Mouse (Mus musculus) testis, adult 2 months (tissue): ENCODE results near the gene Heatr5b. TPM values are rescaled to one million over a fixed set of nuclear protein-coding genes. Genes with fewer than 3 reads are reported as not detected.
"Not testable (repeated sequence)": the region's sequence is repeated elsewhere in the genome, so short reads cannot be mapped to it uniquely, and the experiment has no call there.

Experiments
- H3K27ac ChIP-seq: fragments of 200-500 bp; 2 replicates; pipeline ENCODE4 v1.5.1; 2012; ENCODE audit warnings: low read depth, low read length; ENCODE audit not compliant: control insufficient read depth, insufficient read depth
- H3K27me3 ChIP-seq: fragments of 200-500 bp; 2 replicates; pipeline ENCODE4 v1.6.1; 2012; ENCODE audit warnings: mild to moderate bottlenecking, low read length, moderate library complexity; ENCODE audit not compliant: control insufficient read depth, insufficient read depth
- H3K36me3 ChIP-seq: fragments of 200-500 bp; 2 replicates; pipeline ENCODE4 v1.6.1; 2012; ENCODE audit warnings: mild to moderate bottlenecking, low read length; ENCODE audit not compliant: control insufficient read depth, insufficient read depth
- H3K4me1 ChIP-seq: fragments of 200-500 bp; 2 replicates; pipeline ENCODE4 v1.6.1; 2012; ENCODE audit warnings: low read length; ENCODE audit not compliant: control insufficient read depth, insufficient read depth
- H3K4me3 ChIP-seq: fragments of 200-500 bp; 2 replicates; pipeline ENCODE4 v1.5.1; 2012; ENCODE audit warnings: low read depth, mild to moderate bottlenecking, low read length, moderate library complexity, mixed read lengths; ENCODE audit not compliant: control insufficient read depth
- CTCF ChIP-seq: fragments of 200-500 bp; IDR thresholded peaks from 2 replicates; pipeline ENCODE4 v1.5.1; 2012; ENCODE audit warnings: low read depth, mild to moderate bottlenecking, inconsistent platforms, low read length, moderate library complexity; ENCODE audit not compliant: control insufficient read depth, insufficient read depth, insufficient replicate concordance
- POLR2A ChIP-seq: fragments of 200-500 bp; IDR thresholded peaks from 2 replicates; pipeline ENCODE4 v1.6.1; 2012; ENCODE audit warnings: low read depth, mild to moderate bottlenecking, inconsistent platforms, low read length, moderate library complexity; ENCODE audit not compliant: control insufficient read depth
- polyA plus RNA-seq: library from polyadenylated mRNA; depleted of rRNA; stranded (reverse); fragments of >200 nt; gene quantifications from 2 replicates; pipeline ENCODE4 v1.2.3, GENCODE M21; 2012

Heatr5b gene
- polyA plus RNA-seq, 1 experiment = 14.8 TPM

DNA sequence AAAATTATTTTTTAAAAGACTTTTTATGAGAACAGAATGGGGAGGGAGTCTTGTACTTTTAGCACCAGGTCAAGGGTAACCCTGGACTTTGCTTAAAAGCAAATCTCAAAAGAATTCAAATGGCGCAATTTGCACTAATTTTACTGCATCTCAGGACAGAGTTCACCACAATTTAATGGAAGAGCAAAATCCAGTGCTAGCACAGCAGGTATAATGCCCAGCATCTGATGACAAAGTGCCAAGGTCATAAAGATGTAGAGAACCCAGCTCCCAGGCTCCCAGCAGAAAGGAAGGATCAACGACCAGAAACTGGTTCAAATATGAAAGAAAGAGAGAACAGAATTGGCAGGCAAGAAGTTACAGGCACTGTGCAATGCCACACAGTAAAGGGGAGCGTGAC, 43.0 kb downstream of the Heatr5b start:
- no peaks in the 10 kb centered on the region; the same call in none of the 2 replicates for H3K36me3 ChIP-seq
- no peak overlapping the region for H3K4me3 ChIP-seq
- H3K27me3 ChIP-seq = no peaks in the 10 kb centered on the region
- H3K27ac ChIP-seq = peak overlapping the region; percentile 82
- no peaks in the 10 kb centered on the region for H3K4me1 ChIP-seq
- TF ChIP-seq CTCF = no peak
- no peak for TF ChIP-seq POLR2A

DNA sequence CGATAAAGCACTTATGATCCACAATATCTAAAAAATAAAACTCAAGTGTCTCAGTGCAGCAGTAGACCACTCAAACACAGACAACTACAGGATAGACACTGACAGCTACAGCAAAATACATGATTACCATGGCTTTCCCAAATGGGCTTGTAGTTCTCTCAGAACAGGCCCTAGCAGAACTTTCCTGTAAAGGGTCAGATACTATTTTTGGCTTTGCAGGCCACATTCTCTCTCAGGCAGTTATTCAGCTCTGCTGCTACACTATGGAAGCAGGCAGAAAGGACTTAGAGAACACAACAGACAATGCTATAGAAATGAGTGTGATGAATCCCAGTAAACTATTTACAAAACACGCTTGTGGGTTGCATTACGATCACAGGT, 43.5 kb downstream of the Heatr5b start:
- Histone ChIP-seq H3K27me3 (no peaks in the 10 kb centered on the region), H3K27ac (peak overlapping the region; percentile 23; the same call in 1 of the 2 replicates), H3K36me3 (no peaks in the 10 kb centered on the region; the same call in none of the 2 replicates), H3K4me3 (no peak overlapping the region), H3K4me1 (no peaks in the 10 kb centered on the region)
- TF ChIP-seq CTCF (no peak), POLR2A (no peak)

DNA sequence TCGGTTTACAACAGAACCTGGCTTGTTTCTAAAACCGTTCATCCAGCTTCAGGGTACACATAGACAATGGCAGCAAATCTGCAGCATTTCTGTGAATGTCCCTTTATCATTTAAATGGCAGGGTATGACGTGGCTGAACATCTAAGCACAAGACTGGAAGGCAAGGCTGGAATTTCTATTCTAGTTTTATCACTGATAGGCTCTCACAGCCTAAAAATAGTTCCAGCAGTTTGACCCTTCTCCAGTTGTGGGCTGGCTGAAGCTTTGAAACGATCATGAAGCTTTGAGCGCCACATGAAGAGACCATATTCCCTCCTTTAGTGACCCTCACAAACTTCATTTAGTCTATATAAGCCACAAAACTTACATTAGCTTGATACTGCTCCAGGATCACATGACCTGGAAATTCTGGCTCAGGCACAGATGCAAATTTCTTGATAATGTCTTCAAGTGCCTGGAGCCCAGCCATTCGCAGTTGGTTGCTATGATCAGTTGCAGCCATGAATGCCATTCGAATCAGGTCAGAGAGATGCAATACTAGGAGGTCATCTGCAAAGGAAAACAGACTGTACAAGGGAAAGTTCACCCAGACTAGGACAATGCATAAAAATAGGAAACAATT, 44.0 kb downstream of the Heatr5b start:
- Histone ChIP-seq H3K27me3 (no peaks in the 10 kb centered on the region), H3K36me3 (no peaks in the 10 kb centered on the region; the same call in none of the 2 replicates), H3K27ac (peak overlapping the region; percentile 49; the same call in 1 of the 2 replicates), H3K4me1 (no peaks in the 10 kb centered on the region), H3K4me3 (no peak overlapping the region)
- TF ChIP-seq POLR2A (no peak), CTCF (no peak)

DNA sequence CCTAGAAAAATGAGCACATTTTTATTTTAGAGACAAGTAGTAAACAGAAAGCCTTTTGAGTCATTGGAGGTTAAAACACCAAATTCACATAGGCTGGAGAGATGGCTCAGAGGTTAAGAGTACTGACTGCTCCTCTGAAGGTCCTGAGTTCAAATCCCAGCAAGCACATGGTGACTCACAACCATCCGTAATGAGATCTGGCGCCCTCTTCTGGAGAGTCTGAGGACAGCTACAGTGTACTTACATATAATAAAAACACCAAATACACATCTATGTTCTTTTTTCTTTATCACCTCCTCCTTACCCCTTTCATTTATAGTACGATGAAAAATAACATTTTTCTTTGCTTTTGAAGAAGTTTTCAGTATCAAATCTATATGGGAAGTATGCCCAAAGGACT, 46.9 kb downstream of the Heatr5b start:
- H3K27me3 ChIP-seq, H3K36me3 ChIP-seq, H3K27ac ChIP-seq, H3K4me3 ChIP-seq, H3K4me1 ChIP-seq: not testable (repeated sequence)

DNA sequence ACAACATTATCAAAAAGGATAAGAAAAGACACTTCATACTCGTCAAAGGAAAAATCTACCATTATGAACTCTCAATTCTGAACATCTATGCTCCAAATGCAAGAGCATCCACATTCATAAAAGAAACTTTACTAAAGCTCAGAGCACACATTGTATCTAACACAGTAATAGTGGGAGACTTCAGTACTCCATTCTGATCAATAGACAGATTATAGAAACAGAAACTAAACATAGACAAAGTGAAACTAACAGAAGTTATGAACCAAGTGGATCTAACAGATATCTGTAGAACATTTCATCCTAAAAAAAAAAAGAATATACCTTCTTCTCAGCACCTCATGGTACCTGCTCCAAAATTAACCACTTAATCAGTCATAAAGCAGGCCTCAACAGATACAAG, 56.4 kb downstream of the Heatr5b start:
- no peak overlapping the region for H3K27ac ChIP-seq
- TF ChIP-seq POLR2A (no peak), CTCF (no peak)
- no peak overlapping the region for H3K4me3 ChIP-seq
- no peaks in the 10 kb centered on the region for H3K4me1 ChIP-seq
- no peaks in the 10 kb centered on the region for H3K27me3 ChIP-seq
- H3K36me3 ChIP-seq = no peaks in the 10 kb centered on the region

DNA sequence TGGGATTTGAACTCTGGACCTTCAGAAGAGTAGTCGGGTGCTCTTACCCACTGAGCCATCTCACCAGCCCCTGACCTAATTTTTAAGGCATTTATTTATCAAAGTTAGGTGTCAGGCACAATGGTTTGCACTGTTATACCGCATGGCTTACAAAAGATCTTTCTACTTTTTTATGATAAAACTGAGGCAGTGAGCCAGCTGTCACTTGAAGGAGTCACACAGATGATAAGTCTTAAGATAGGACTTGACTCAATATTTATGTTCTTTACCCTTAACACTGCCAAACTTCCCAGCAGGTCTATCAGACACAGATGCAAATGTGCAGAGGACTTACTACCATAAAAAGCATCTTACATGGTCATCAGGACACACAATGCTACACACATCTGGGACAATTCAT, 62.8 kb downstream of the Heatr5b start:
- Histone ChIP-seq H3K4me3 (no peak overlapping the region), H3K27ac (no peak overlapping the region), H3K4me1 (no peaks in the 10 kb centered on the region), H3K36me3 (no peaks in the 10 kb centered on the region), H3K27me3 (no peaks in the 10 kb centered on the region)
- no peak for TF ChIP-seq POLR2A
- no peak for TF ChIP-seq CTCF

DNA sequence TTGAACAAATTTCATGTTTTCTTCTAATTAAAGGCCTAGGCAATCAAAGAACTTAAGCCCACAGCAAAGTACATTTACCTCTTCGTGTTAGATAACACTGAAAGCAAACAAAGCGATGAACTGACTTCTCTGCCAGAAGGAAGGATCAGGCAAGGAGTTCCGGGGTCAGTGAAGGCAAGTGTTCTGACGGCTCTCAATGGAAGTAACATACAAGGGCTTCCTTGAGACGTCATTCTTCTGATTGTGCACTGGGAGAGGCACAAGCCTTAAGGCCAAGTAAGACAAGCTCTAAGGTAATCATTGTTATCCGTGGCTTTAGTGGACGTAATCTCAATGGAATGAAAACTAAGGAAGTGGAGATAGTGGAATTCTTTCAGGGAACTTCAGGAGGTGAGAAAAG, 64.2 kb downstream of the Heatr5b start:
- no peaks in the 10 kb centered on the region for H3K36me3 ChIP-seq
- H3K27me3 ChIP-seq = no peaks in the 10 kb centered on the region
- no peak overlapping the region for H3K4me3 ChIP-seq
- no peak overlapping the region for H3K27ac ChIP-seq
- no peaks in the 10 kb centered on the region for H3K4me1 ChIP-seq
- TF ChIP-seq CTCF = no peak
- no peak for TF ChIP-seq POLR2A

DNA sequence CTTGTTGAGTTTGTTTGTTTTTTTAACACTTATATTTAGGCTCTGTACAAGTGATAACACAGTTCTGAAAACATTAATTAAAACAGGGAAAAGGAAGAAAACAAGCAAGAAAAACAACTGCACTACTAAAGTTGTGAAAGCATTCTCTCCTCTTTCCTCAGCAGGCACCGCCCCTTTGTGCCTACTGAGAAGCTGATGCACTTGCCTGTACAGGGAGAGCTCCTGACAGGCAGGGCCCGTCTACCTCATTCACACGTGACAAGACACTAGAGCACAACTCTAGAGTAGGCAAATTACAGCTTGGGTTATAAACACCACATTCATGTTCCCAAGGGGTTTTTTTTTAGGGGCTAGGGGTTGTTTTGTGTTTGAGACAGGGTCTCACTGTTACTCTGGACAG, 65.8 kb downstream of the Heatr5b start:
- no peak overlapping the region for H3K4me3 ChIP-seq
- TF ChIP-seq CTCF = no peak
- no peak for TF ChIP-seq POLR2A
- no peaks in the 10 kb centered on the region for H3K4me1 ChIP-seq
- H3K27ac ChIP-seq = no peak overlapping the region
- H3K36me3 ChIP-seq = no peaks in the 10 kb centered on the region
- no peaks in the 10 kb centered on the region for H3K27me3 ChIP-seq

DNA sequence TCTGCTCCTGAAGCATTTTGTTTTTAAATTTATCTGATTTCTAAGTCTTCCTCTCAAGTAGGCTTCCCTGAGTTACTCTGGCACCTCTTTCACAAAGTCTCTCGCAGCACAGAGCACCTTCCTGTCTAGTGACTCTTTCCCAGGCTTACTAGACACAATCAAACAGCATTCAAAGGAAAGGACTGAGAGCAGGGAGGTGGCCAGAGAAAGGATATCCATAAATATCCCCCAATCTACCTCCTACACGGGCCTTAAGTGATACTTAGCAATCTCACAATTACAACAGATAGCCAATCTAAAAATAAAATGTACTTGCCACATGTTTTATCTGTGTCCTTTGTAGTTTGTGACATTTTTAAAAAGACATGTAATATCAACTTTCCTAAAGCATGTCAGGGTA, 66.2 kb downstream of the Heatr5b start:
- Histone ChIP-seq H3K27ac (no peak overlapping the region), H3K27me3 (no peaks in the 10 kb centered on the region), H3K36me3 (no peaks in the 10 kb centered on the region), H3K4me3 (no peak overlapping the region), H3K4me1 (no peaks in the 10 kb centered on the region)
- no peak for TF ChIP-seq CTCF
- TF ChIP-seq POLR2A = no peak
